Mouse (Mus musculus) olfactory bulb, adult 2 months (tissue): ENCODE results near the gene Tlr4.

Source experiments
- CTCF ChIP-seq: fragments of 200-500 bp; IDR thresholded peaks from 2 replicates; pipeline ENCODE4 v1.5.1; 2012; ENCODE audit warnings: low read depth, mild to moderate bottlenecking, low read length, moderate library complexity; ENCODE audit not compliant: insufficient read depth
- POLR2A ChIP-seq: fragments of 200-500 bp; IDR thresholded peaks from 2 replicates; pipeline ENCODE4 v1.6.1; 2012; ENCODE audit warnings: mild to moderate bottlenecking, low read depth, low read length, moderate library complexity; ENCODE audit not compliant: insufficient read depth

DNA sequence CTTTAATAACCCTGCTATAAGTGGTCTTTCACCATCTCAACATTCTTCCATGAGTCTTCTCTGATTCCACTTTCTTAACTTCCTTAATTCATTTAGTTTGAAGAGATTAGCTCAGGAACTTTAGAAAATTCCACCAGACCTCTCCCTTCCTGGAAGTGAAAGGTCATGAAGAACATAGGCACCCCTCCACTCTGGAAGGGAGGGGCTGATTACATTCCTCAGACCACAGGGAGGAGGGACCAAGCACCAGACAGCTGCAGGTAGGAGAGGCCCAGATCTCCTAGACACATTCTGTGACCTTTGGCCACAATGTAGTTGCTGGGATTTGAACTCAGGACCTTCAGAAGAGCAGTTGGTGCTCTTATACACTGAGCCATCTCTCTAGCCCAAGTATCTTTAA, 72.7 kb downstream of the Tlr4 start:
- TF ChIP-seq CTCF (no peak), POLR2A (no peak)
